Mouse (Mus musculus): Measurements from ENCODE around the gene Mbnl1.

GRCm38 (mm10) chr3:60538214-60538971, 65.8 kb downstream of the Mbnl1 start:
- TF ChIP-seq CTCF (IDR thresholded peaks at IDR 0.05; ENCODE audit: low read depth) (no peak), EP300 (IDR thresholded peaks at IDR 0.05; ENCODE audit: low read depth) (no peak)
